Mouse (Mus musculus) liver, embryonic 14.5 days (tissue): ENCODE measurements around the gene Cnnm3.

Experiments used
- CTCF ChIP-seq: IDR thresholded peaks from 2 replicates; pipeline ENCODE4 v1.5.1; 2016; ENCODE audit warnings: antibody characterized with exemption, low read depth, control low read depth
- EP300 ChIP-seq: IDR thresholded peaks from 2 replicates; pipeline ENCODE4 v1.6.1; 2016; ENCODE audit warnings: antibody characterized with exemption, low read depth

GRCm38 (mm10) chr1:36474646-36475045 is 37.0 kb upstream of the Cnnm3 start:
- no peak for TF ChIP-seq CTCF
- no peak for TF ChIP-seq EP300
